Mouse (Mus musculus) erythroblast, embryonic 14.5 days (primary cell): Measurements from ENCODE around the gene Lrsam1. TPM values are rescaled to one million over a fixed set of nuclear protein-coding genes. Genes with fewer than 3 reads are reported as not detected.

ENCODE experiments used
- H3K27me3 ChIP-seq: 2 replicates; pipeline ENCODE4 v1.6.1; 2012; ENCODE audit warnings: inconsistent platforms; ENCODE audit not compliant: control insufficient read depth
- H3K36me3 ChIP-seq: 2 replicates; pipeline ENCODE4 v1.6.1; 2012; ENCODE audit warnings: mild to moderate bottlenecking, inconsistent platforms; ENCODE audit not compliant: control insufficient read depth
- H3K4me1 ChIP-seq: 2 replicates; pipeline ENCODE4 v1.6.1; 2012; ENCODE audit warnings: inconsistent platforms; ENCODE audit not compliant: control insufficient read depth
- H3K4me3 ChIP-seq: replicated peaks from 2 replicates; pipeline ENCODE3; 2012; ENCODE audit warnings: moderate library complexity, mild to moderate bottlenecking, inconsistent platforms
- H3K9me3 ChIP-seq: 2 replicates; pipeline ENCODE4 v1.6.1; 2012; ENCODE audit warnings: low read length, inconsistent platforms, mixed read lengths; ENCODE audit not compliant: control insufficient read depth
- GATA1 ChIP-seq: IDR thresholded peaks from 2 replicates; pipeline ENCODE4 v1.6.1; 2012; ENCODE audit warnings: low read length, inconsistent platforms, mixed read lengths
- TAL1 ChIP-seq: IDR thresholded peaks from 3 replicates; pipeline ENCODE4 v1.6.1; 2012; ENCODE audit warnings: low read length, inconsistent platforms, mixed read lengths
- polyA plus RNA-seq: library from polyadenylated mRNA; stranded (reverse); fragments of >175 nt; gene quantifications from 2 replicates; pipeline ENCODE4 v1.2.3, GENCODE M21; 2012

Lrsam1 gene
- polyA plus RNA-seq, 1 experiment, result 0.18 TPM

DNA sequence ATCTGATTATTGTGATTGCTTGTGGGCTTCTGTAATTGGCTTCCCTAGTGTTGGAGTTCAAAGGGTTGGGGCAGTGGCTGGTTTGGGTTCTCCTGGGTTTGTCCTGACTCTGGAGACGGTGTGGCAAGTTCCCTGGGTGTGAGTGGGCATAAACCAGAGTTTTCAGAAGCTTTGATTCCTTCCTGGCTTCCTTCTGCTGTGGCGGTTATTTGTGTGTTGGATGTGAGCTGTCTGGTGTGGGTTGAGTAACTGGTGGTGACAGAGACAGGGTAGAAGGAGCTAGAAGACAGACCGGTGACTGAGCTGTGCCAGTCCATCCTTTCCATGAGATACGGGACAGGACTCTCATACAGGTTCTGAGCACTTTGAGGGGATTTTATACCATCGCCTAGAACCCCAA lies 81.8 kb downstream of the Lrsam1 start:
- H3K36me3 ChIP-seq, result no peaks in the 10 kb centered on the region
- H3K4me3 ChIP-seq, result no peak overlapping the region
- TF ChIP-seq TAL1, result no peak
- H3K27me3 ChIP-seq, result peaks cover 30% of the 10 kb centered on the region
- H3K9me3 ChIP-seq, result no peaks in the 10 kb centered on the region
- peaks cover 30% of the 10 kb centered on the region for H3K4me1 ChIP-seq

DNA sequence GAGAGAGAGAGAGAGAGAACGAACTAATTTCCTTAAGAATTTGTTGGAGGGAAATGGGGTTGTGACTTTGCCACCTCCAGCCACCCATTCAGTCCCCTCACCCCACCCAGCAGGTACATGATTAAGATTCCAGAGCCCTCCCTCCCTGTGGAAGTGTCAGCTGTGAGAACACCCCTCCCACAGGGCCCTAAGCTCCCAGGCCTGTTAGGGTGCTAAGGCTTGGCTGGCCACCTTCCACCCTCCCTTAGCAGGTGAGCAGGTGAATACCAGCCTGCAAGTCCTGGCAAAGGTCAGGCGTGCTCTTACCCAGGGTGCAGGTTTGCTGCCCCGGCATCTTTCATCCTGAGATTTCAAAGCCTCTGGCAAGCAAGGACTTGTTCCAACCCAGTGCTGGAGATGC lies 83.0 kb downstream of the Lrsam1 start:
- no peak for TF ChIP-seq TAL1
- no peak for TF ChIP-seq GATA1
- Histone ChIP-seq H3K27me3 (peaks cover 32% of the 10 kb centered on the region), H3K36me3 (no peaks in the 10 kb centered on the region), H3K4me1 (peaks cover 30% of the 10 kb centered on the region), H3K4me3 (no peak overlapping the region), H3K9me3 (no peaks in the 10 kb centered on the region)

DNA sequence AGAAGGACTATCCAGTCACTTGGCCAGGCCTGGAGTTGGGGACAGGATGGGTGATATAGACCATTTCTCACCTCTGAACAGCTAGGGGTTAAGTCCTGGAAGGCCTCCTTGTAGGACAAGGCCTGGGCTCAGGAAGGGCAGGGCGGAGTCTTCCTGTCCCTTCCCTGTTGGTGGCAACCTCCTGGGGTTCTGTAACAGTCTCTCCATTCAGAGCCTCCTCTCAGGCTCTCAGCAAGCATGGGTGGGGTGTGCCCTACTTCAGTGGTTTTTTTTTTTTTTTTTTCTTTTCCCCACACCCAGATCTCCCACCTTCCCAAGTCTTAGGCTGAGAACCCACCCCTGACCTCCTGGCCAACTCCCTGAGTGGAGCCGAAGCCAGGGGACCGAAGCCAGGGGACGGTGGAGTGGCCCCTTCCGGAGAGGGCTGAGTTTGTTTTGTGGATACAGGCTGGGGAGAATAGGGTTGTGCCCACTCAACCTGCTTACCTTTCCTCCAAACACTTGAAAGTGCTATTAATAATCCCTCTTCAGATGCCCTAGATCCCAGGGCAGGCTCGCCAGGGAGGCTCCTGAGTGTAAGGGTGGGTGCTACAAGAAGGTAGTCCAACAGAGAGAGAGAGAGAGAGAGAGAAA lies 83.5 kb downstream of the Lrsam1 start:
- Histone ChIP-seq H3K27me3 (peaks cover 32% of the 10 kb centered on the region), H3K4me1 (peaks cover 30% of the 10 kb centered on the region), H3K36me3 (no peaks in the 10 kb centered on the region), H3K9me3 (no peaks in the 10 kb centered on the region), H3K4me3 (no peak overlapping the region)
- no peak for TF ChIP-seq TAL1
- no peak for TF ChIP-seq GATA1

DNA sequence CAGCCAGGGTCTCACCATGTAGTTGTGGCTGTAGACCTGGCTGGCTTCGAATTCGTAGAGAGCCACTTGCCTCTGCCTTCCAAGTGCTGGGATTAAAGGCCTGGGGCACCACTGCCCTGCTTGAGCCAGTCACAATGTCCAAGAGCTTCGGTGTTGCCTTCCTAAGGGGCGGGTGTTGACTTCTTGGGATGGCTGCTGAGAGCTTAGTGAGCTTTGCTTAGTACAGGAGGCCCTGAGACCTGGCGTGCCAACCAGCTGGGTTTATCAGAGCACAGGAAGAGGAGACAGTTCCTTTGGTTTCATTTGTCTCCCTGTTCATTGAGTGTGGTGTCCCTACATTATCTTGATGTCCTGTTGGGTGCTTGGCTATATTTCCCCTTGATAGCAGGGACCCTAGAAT lies 84.1 kb downstream of the Lrsam1 start:
- no peaks in the 10 kb centered on the region for H3K36me3 ChIP-seq
- H3K4me3 ChIP-seq, result peak overlapping the region; percentile 5
- H3K4me1 ChIP-seq, result peaks cover 29% of the 10 kb centered on the region
- no peak for TF ChIP-seq GATA1
- TF ChIP-seq TAL1, result no peak
- H3K27me3 ChIP-seq, result peaks cover 32% of the 10 kb centered on the region
- no peaks in the 10 kb centered on the region for H3K9me3 ChIP-seq

DNA sequence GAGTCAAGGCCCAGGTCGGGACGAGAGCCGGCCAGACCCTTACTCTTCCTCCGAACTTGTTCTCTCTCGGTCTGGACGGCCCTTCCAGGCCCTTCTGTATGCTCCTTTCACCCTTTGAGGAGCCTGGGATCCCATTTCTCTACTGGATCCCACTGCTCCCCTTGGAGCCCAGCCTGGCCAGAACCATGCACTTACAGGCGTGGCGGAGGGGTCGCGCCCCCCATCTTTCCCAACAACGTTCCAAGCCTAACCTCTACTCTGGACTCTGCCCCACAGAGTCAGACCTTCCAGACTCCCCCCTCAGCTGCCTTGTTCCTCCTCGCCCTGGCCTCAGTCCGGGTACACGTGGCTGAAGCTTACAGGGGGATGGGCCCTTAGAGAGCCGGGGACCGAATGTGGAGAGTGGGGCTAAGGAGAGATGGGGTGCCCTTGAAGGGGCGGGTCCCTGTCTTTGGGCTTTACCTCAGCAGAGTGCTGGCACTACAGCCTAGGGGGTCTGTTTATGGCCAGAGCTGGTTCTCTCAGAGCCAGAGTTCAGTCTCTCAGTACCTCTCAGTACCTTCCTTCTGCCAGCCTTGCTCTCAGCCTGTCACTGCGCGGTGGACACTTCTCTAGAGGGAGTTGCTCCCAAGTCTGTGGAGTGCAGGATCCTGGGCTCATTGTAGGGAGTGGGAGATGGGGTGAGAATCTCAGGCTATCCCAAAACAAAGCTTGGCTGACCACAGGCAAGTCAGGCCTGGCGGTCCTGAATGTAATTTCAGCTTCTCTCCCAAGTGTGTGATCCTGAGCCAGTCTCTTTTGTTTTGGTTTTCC lies 84.7 kb downstream of the Lrsam1 start:
- Histone ChIP-seq H3K27me3 (peaks cover 32% of the 10 kb centered on the region), H3K9me3 (no peaks in the 10 kb centered on the region), H3K4me3 (peak overlapping the region; percentile 69), H3K36me3 (no peaks in the 10 kb centered on the region), H3K4me1 (peaks cover 28% of the 10 kb centered on the region)
- TF ChIP-seq GATA1 (no peak), TAL1 (no peak)

DNA sequence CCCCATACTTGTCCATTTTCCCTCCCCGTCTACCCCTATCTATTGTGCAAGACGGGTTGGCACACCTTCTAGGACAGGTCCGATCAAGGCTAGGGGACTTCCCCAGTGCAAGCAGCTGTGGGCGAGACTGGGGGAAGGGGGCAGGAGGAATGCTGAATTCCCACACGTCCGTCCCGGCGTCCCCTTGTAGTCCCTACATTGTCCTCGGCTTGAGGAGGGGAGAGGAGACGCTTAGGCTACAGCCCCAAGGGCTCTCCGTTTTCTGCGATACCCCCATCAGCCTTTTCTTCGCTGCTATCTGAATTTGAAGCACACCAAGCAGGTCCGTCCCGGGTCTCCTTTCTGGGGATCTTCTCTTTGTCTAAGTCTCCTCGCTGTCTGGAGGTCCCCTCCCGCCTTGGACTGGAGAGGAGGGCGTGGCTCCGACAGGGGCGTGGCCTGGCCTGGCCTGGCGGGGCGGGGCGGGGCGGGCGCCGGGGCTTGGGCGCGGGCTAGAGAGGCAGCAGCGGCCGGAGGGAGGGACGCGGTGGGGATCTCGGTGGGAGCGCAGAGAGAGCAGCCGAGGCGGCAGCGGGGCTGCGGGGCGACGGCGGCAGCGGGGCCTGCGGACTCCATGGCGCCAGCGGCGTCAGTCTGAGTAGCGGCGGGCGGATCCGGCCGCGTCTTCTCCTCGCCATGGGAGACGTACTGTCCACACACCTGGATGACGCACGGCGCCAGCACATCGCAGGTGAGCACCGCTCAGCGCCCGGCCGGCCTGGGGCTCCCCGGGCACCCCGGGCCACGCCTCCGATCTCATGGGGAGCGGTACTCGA lies 85.5 kb downstream of the Lrsam1 start, which contains the start of gene Fam129b:
TSS of gene Fam129b (plus strand) at position 440 of the 815 bp plus-strand sequence.
- no peak for TF ChIP-seq GATA1
- no peak for TF ChIP-seq TAL1
- Histone ChIP-seq H3K36me3 (no peaks in the 10 kb centered on the region), H3K4me1 (peaks cover 30% of the 10 kb centered on the region), H3K9me3 (no peaks in the 10 kb centered on the region), H3K4me3 (peak within 1 kb of the TSS; percentile 69), H3K27me3 (peaks cover 32% of the 10 kb centered on the region)

Other genes with a start within 250 kb of the Lrsam1 start
- 6.1 and 10.2 TPM in 2 replicates for gene Cdk9, start 248.5 kb downstream of the Lrsam1 start, polyA plus RNA-seq
- gene Sh2d3c, start 240.6 kb downstream of the Lrsam1 start, polyA plus RNA-seq, result 0.04 and 0.06 TPM in 2 replicates
- not detected in 2 replicates for gene 6330409D20Rik, start 220.6 kb downstream of the Lrsam1 start, polyA plus RNA-seq
- gene Tor2a, start 204.4 kb downstream of the Lrsam1 start, polyA plus RNA-seq, result 1.5 and 2.4 TPM in 2 replicates
- gene Ttc16, start 186.0 kb downstream of the Lrsam1 start, polyA plus RNA-seq, result 0.02 TPM in 1 of 2 replicates, not detected in the other
- gene Ptrh1, start 185.8 kb downstream of the Lrsam1 start, polyA plus RNA-seq, result 0.06 TPM in 1 of 2 replicates, not detected in the other
- gene Cfap157, start 177.2 kb downstream of the Lrsam1 start, polyA plus RNA-seq, result not detected in 2 replicates
- 0.02 and 0.03 TPM in 2 replicates for gene Stxbp1, start 114.4 kb downstream of the Lrsam1 start, polyA plus RNA-seq
- gene Fam129b, start 85.5 kb downstream of the Lrsam1 start, polyA plus RNA-seq, result 0.11 and 0.13 TPM in 2 replicates
- gene Rpl12, start 55 bp downstream of the Lrsam1 start, polyA plus RNA-seq, result 157 and 173 TPM in 2 replicates
- 4.3 and 7.0 TPM in 2 replicates for gene Slc2a8, start 20.5 kb upstream of the Lrsam1 start, polyA plus RNA-seq
- not detected in 2 replicates for gene Garnl3, start 170.0 kb upstream of the Lrsam1 start, polyA plus RNA-seq